Mouse (Mus musculus): ENCODE data around the gene Nploc4. TPM values are rescaled to one million over a fixed set of nuclear protein-coding genes. Genes with fewer than 3 reads are reported as not detected.
"Not testable (repeated sequence)": the region's sequence is repeated elsewhere in the genome, so short reads cannot be mapped to it uniquely, and the experiment has no call there.

Gene Nploc4
- total RNA-seq, 1 experiment: 57.7 TPM

GRCm38 (mm10) chr11:120418592-120418991 is 18.9 kb downstream of the Nploc4 start:
- in situ Hi-C loops (cut with MboI; ENCODE audit: low sequenced_read_pairs in 2 of 2, unreplicated experiment in 2 of 2): no loop called here
- no peaks in the 10 kb centered on the region for H3K4me1 ChIP-seq (ENCODE audit: control insufficient read depth in 2 of 2, insufficient read depth in 2 of 2, low read length in 2 of 2, poor library complexity in 1 of 2)
- H3K9ac ChIP-seq (ENCODE audit: insufficient read depth, low read depth, low read length, poor library complexity, severe bottlenecking): no peak overlapping the region
- H3K4me3 ChIP-seq (ENCODE audit: insufficient read depth in 1 of 2, low read depth in 1 of 2, low read length in 2 of 2, poor library complexity in 1 of 2, severe bottlenecking in 1 of 2): no peak overlapping the region
- no peak for DNase-seq (ENCODE audit: low read depth, low spot score)
- H3K27ac ChIP-seq (ENCODE audit: insufficient read depth, low read depth, low read length, poor library complexity, severe bottlenecking): no peak overlapping the region
- H3K9me3 ChIP-seq (ENCODE audit: control insufficient read depth, insufficient read depth, low read depth, low read length): no peaks in the 10 kb centered on the region
- peaks cover 39% of the 10 kb centered on the region for H3K36me3 ChIP-seq (ENCODE audit: control insufficient read depth, insufficient read depth, low read length, poor library complexity, severe bottlenecking)
- TF ChIP-seq CHD2 (IDR thresholded peaks at IDR 0.05; ENCODE audit: low read depth, low read length): no peak
- TF ChIP-seq HCFC1 (IDR thresholded peaks at IDR 0.05; ENCODE audit: borderline replicate concordance, insufficient read depth, low read length): no peak
- no peak for TF ChIP-seq ZC3H11A (IDR thresholded peaks at IDR 0.05; ENCODE audit: borderline replicate concordance, low read depth, low read length)
- TF ChIP-seq MAFK (IDR thresholded peaks at IDR 0.05; ENCODE audit: insufficient read depth, low read depth, low read length): no peak
- TF ChIP-seq ZNF384 (IDR thresholded peaks at IDR 0.05; ENCODE audit: low read depth, low read length): no peak

- H3K9ac ChIP-seq (ENCODE audit: insufficient read depth, low read depth, low read length, poor library complexity, severe bottlenecking): no peak overlapping the region
- no peaks in the 10 kb centered on the region for H3K4me1 ChIP-seq (ENCODE audit: control insufficient read depth in 2 of 2, insufficient read depth in 2 of 2, low read length in 2 of 2, poor library complexity in 1 of 2)
- TF ChIP-seq MAFK (IDR thresholded peaks at IDR 0.05; ENCODE audit: insufficient read depth, low read depth, low read length) (no peak), HCFC1 (IDR thresholded peaks at IDR 0.05; ENCODE audit: borderline replicate concordance, insufficient read depth, low read length) (no peak), ZC3H11A (IDR thresholded peaks at IDR 0.05; ENCODE audit: borderline replicate concordance, low read depth, low read length) (no peak), CHD2 (IDR thresholded peaks at IDR 0.05; ENCODE audit: low read depth, low read length) (no peak), ZNF384 (IDR thresholded peaks at IDR 0.05; ENCODE audit: low read depth, low read length) (no peak)
- H3K36me3 ChIP-seq (ENCODE audit: control insufficient read depth, insufficient read depth, low read length, poor library complexity, severe bottlenecking): peaks cover 44% of the 10 kb centered on the region
- no peak overlapping the region for H3K27ac ChIP-seq (ENCODE audit: insufficient read depth, low read depth, low read length, poor library complexity, severe bottlenecking)
- H3K4me3 ChIP-seq (ENCODE audit: insufficient read depth in 1 of 2, low read depth in 1 of 2, low read length in 2 of 2, poor library complexity in 1 of 2, severe bottlenecking in 1 of 2): no peak overlapping the region
- DNase-seq (ENCODE audit: low read depth, low spot score): no peak
- in situ Hi-C loops (cut with MboI; ENCODE audit: low sequenced_read_pairs in 2 of 2, unreplicated experiment in 2 of 2): no loop called here
- H3K9me3 ChIP-seq (ENCODE audit: control insufficient read depth, insufficient read depth, low read depth, low read length): no peaks in the 10 kb centered on the region
These were observed 19.7 kb downstream of the Nploc4 start for GRCm38 (mm10) chr11:120417852-120418251.

- H3K9me3 ChIP-seq (ENCODE audit: control insufficient read depth, insufficient read depth, low read depth, low read length); H3K4me1 ChIP-seq (ENCODE audit: control insufficient read depth in 2 of 2, insufficient read depth in 2 of 2, low read length in 2 of 2, poor library complexity in 1 of 2); H3K4me3 ChIP-seq (ENCODE audit: insufficient read depth in 1 of 2, low read depth in 1 of 2, low read length in 2 of 2, poor library complexity in 1 of 2, severe bottlenecking in 1 of 2); H3K9ac ChIP-seq (ENCODE audit: insufficient read depth, low read depth, low read length, poor library complexity, severe bottlenecking); DNase-seq (ENCODE audit: low read depth, low spot score); in situ Hi-C loops (cut with MboI; ENCODE audit: low sequenced_read_pairs in 2 of 2, unreplicated experiment in 2 of 2): not testable (repeated sequence)
- peak overlapping the region; percentile 50; the same call in 1 of the 2 replicates for H3K27ac ChIP-seq (ENCODE audit: insufficient read depth, low read depth, low read length, poor library complexity, severe bottlenecking)
- H3K36me3 ChIP-seq (ENCODE audit: control insufficient read depth, insufficient read depth, low read length, poor library complexity, severe bottlenecking): peaks cover 52% of the 10 kb centered on the region
- peak; percentile 74 for TF ChIP-seq ZNF384 (IDR thresholded peaks at IDR 0.05; ENCODE audit: low read depth, low read length)
These were observed 23.9 kb downstream of the Nploc4 start for GRCm38 (mm10) chr11:120413621-120414020.

- no peak for TF ChIP-seq MAFK (IDR thresholded peaks at IDR 0.05; ENCODE audit: insufficient read depth, low read depth, low read length)
- no peak for TF ChIP-seq CHD2 (IDR thresholded peaks at IDR 0.05; ENCODE audit: low read depth, low read length)
- TF ChIP-seq HCFC1 (IDR thresholded peaks at IDR 0.05; ENCODE audit: borderline replicate concordance, insufficient read depth, low read length): no peak
- TF ChIP-seq ZC3H11A (IDR thresholded peaks at IDR 0.05; ENCODE audit: borderline replicate concordance, low read depth, low read length): no peak
- TF ChIP-seq ZNF384 (IDR thresholded peaks at IDR 0.05; ENCODE audit: low read depth, low read length): no peak
- DNase-seq (ENCODE audit: low read depth, low spot score): no peak
- H3K4me1 ChIP-seq (ENCODE audit: control insufficient read depth in 2 of 2, insufficient read depth in 2 of 2, low read length in 2 of 2, poor library complexity in 1 of 2): no peaks in the 10 kb centered on the region; a peak in 1 of 4 replicates
- H3K27ac ChIP-seq (ENCODE audit: insufficient read depth, low read depth, low read length, poor library complexity, severe bottlenecking): no peak overlapping the region
- in situ Hi-C loops (cut with MboI; ENCODE audit: low sequenced_read_pairs in 2 of 2, unreplicated experiment in 2 of 2): no loop called here
- no peak overlapping the region for H3K9ac ChIP-seq (ENCODE audit: insufficient read depth, low read depth, low read length, poor library complexity, severe bottlenecking)
- peaks cover 31% of the 10 kb centered on the region for H3K36me3 ChIP-seq (ENCODE audit: control insufficient read depth, insufficient read depth, low read length, poor library complexity, severe bottlenecking)
- H3K9me3 ChIP-seq (ENCODE audit: control insufficient read depth, insufficient read depth, low read depth, low read length): no peaks in the 10 kb centered on the region
- no peak overlapping the region for H3K4me3 ChIP-seq (ENCODE audit: insufficient read depth in 1 of 2, low read depth in 1 of 2, low read length in 2 of 2, poor library complexity in 1 of 2, severe bottlenecking in 1 of 2)
These were observed 31.1 kb downstream of the Nploc4 start for GRCm38 (mm10) chr11:120406445-120406844.

- Histone ChIP-seq H3K36me3 (ENCODE audit: control insufficient read depth, insufficient read depth, low read length, poor library complexity, severe bottlenecking) (peaks cover 26% of the 10 kb centered on the region), H3K9me3 (ENCODE audit: control insufficient read depth, insufficient read depth, low read depth, low read length) (no peaks in the 10 kb centered on the region), H3K4me3 (ENCODE audit: insufficient read depth in 1 of 2, low read depth in 1 of 2, low read length in 2 of 2, poor library complexity in 1 of 2, severe bottlenecking in 1 of 2) (no peak overlapping the region), H3K27ac (ENCODE audit: insufficient read depth, low read depth, low read length, poor library complexity, severe bottlenecking) (no peak overlapping the region), H3K4me1 (ENCODE audit: control insufficient read depth in 2 of 2, insufficient read depth in 2 of 2, low read length in 2 of 2, poor library complexity in 1 of 2) (no peaks in the 10 kb centered on the region; a peak in 2 of 4 replicates), H3K9ac (ENCODE audit: insufficient read depth, low read depth, low read length, poor library complexity, severe bottlenecking) (no peak overlapping the region)
- DNase-seq (ENCODE audit: low read depth, low spot score): no peak
- in situ Hi-C loops (cut with MboI; ENCODE audit: low sequenced_read_pairs in 2 of 2, unreplicated experiment in 2 of 2): no loop called here
- no peak for TF ChIP-seq MAFK (IDR thresholded peaks at IDR 0.05; ENCODE audit: insufficient read depth, low read depth, low read length)
- no peak for TF ChIP-seq ZC3H11A (IDR thresholded peaks at IDR 0.05; ENCODE audit: borderline replicate concordance, low read depth, low read length)
- no peak for TF ChIP-seq CHD2 (IDR thresholded peaks at IDR 0.05; ENCODE audit: low read depth, low read length)
- TF ChIP-seq ZNF384 (IDR thresholded peaks at IDR 0.05; ENCODE audit: low read depth, low read length): no peak
- TF ChIP-seq HCFC1 (IDR thresholded peaks at IDR 0.05; ENCODE audit: borderline replicate concordance, insufficient read depth, low read length): no peak
These were observed 31.6 kb downstream of the Nploc4 start for GRCm38 (mm10) chr11:120405867-120406266.
